Mouse (Mus musculus): ENCODE measurements around the gene Tubd1.
"Not testable (repeated sequence)": the region's sequence is repeated elsewhere in the genome, so short reads cannot be mapped to it uniquely, and the experiment has no call there.

Gene Tubd1

DNA sequence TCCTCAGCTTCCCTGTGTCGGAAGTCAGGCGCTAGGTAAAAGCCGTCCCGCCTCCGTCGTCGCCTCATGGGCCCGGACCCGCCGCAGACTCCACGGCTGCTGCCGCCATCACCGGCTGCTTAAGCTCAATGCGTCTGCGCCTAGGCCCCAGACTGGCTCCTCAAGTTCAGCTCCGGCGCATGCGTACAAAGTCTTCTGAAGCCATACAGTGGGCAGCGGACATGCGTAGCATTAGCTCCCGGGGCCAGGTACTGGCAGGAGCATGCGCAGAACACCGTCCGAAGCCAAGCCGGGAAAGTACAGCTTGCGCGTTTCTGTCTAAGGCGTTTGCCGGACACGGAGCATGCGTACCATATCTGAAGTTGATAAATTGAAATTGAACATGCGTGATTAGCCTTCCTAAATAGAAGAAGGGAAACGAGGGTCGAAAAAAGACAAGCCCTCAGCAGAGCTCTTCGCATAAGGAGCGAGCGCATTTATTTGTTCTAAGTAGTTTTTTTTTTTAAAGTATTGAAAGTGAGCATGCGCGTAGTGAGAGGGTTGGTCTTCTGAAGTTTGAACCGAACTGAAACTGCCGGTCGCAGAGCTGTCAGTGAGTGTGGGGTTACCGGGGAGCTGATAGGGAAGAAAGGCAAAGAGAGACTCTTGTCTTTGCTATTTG, at the start of gene Tubd1, which contains the start of gene Rps6kb1:
Gene Tubd1 (plus strand): TSS at position 353 of the 661 bp plus-strand sequence.
Gene Rps6kb1 (minus strand): TSS at position 167 of the 661 bp plus-strand sequence.
- DNase-seq = peak; percentile 99 to 100

DNA sequence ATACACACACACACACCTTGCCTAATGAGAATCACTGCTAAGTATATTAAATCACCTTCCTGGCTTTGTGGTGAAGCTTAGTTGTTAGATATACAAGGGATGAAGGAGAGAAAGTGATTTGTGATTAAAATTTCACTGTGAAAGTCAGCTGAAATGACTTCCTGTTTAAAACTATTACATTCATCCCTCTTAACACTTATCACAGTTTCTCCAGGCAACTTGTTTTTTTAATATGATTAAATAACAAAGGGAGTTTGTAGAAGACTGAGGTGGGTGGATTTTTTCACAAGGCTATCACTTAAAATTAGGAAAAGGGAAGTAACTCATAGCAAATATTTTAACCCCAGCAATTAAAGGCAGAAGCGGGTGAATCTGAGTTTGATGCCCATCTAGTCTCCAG, 47.4 kb upstream of the Tubd1 start:
- DNase-seq = no peak

DNA sequence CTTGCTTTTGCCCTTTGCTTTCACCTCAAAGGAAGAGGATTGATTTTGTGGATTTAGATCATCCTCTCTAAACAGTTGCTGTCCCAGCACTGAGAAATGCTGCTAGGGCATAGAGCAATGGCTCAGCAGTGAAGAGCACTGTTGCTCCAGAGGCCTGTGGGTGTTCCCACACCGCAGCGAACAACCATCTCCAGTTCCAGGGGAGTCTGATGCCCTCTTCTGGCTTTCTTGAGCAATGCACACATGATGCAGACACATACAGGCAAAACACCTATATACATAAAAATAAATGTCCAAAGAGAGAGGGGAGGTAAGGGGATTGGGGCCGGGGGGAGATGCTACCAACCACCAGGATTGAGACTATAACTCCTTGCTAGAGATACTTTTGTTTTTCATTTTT, 46.9 kb upstream of the Tubd1 start:
- DNase-seq = no peak

DNA sequence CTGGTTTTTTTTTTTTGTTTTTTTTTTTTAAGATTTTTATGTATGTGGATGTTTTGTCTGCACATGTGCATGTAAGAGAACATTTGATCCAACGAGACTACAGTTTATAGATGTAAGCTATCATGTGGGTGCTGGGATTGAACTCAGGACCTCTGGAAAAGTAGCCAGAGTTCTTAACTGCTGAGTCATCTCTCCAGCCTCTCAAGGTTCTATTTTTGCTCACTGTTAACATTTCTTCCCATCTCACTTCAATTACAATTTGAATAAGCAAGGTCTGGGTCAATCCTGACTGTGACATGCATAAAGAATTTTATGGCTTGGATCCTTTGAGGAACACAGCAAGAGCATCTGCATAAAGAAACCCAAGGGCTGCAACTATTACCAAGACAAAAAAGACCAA, 44.0 kb upstream of the Tubd1 start:
- DNase-seq = no peak

DNA sequence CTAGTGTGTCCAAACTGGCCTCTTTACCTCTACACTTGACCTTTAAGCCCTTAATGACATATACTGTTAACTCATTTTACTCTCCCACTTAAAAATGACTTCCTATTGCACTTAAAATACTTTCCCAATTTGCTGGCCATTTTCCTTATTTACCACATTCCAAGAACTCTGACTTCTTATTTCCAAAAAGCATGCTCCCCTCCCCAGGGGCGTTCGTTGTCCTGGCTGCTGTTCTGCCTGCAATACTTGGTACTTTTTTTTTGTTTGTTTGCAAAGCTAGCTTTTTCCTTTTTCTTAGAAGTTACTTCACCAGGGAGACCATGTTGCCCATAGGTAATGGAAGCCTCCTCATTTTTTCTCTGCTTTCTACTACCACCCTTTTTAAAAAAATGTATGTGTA, 41.7 kb upstream of the Tubd1 start:
- no peak for DNase-seq

DNA sequence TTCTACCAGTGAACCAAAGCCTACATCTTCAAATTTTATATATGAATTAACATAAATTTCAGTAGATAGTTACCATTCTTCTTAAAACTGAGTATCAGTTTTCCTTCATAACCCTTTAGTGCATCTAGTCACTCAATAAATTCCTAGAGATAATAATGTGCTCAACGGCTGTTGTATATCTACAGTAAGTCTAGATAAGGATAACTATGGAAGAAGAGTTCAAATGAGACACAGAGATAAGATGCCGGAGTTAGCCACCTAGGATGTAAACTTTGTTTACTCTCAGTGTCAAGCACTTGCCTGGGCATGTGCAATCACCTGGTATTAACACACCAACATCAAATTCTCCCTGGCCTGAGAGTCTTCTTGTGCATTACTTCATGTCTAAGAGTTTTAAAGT, 37.5 kb upstream of the Tubd1 start:
- no peak for DNase-seq

DNA sequence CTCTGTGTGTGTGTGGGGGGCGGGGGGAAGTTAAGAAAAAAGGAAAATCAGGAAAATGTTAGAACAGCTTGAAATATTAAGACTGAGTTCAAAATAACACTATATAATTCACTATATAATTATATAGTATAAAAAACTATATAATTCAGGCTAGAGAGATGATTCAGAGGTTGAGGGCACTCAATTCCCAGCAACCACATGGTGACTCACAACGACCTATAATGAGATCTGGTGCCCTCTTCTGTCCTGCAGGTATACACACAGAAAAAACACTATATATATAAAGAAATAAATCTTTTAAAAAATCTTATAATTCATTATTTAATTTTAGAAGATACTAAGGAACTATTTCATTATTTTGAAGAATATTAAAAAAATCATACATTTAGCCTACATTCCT, 36.8 kb upstream of the Tubd1 start:
- DNase-seq = no peak

DNA sequence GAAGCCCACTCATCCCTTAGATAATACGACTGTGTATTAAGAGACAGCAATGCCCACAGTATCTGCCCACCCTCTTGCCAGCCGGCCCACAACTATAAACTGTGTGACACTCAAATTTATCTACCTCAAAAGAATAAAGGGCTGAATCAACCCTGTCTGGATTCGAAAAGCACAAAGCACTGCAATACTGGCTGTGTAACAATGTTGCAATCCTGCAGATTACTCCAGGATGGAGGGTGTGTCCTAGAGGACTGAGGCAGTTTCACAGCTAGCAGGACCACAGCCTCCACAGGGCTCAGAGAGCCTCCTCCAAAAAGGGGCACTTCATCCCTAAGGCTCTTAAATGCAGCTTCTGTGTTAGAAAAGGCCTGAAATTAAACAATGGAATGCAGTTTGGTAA, 28.2 kb upstream of the Tubd1 start:
- DNase-seq = no peak

DNA sequence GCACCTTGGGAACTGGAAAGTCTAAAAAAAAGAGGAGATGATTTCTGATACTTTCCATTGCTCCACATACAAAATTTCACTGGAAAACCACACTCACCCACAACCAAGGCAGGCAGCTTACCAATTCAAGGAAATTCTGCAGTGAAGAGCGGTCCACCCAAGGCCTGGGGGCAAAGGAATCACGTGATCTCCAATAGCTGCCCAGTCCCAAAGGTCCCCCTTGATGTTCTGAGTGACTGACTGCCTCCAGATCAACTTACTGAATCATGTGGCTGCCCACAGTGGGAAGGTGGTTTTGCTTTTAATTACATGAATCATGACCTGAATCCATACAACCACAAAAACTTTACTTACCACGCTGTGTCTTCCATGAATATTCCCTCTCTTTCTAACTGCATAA, 27.6 kb upstream of the Tubd1 start:
- no peak for DNase-seq

DNA sequence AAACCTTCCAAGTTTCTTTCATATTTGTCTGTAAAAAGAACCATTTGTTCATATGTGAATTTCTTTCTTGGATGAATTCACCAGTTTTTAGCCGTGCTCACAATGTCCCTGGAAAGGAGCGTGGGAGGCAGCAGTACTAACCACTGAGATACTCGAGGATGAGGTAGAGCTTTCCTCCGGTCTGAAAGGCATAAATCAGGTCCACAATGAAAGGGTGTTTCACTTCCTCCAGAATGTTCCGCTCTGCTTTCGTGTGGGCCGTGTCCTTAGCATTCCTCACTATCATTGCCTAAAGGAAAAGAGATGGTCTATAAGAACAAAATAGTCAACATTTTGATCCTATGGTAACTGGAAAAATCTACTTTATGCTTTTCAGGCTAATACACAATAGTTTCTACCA, 25.0 kb upstream of the Tubd1 start:
- DNase-seq = no peak

DNA sequence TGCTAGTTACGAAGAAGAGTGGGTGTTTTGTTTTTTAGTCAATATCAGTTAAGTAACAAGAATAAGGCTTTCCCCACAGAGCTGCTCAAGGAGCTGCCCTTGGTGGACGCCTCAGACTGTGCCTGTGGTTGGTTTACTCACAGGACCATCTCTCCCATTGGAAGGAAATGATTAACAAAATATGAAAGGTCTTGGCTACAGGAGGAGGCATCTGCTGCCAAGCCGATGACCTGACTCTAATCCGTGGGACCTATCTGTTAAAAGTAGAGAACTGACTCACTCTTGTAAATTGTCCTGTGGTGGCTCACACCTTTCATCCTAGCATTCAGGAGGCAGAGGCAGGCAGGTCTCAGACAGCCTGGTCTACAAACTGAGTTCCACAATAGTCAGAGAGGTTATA, 17.3 kb upstream of the Tubd1 start:
- DNase-seq = no peak

DNA sequence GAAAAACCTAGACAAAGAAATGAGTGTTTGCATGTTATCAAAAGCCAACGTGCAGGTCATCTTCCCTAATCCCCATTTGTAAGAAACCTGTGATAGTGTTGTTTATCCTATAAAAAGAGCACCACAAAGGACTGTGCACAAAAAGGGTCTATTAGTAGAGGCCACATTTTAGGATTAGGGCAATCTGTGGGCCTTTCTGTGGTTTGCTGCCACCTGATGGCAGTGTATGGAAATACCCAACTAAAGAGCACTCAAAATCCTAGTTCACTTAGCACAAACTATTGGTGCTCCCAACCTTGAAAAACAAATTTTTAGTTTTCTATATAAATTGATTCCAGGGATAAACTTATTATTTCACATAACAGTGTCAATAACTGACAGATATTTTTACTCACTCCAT, 12.0 kb upstream of the Tubd1 start:
- DNase-seq = no peak

DNA sequence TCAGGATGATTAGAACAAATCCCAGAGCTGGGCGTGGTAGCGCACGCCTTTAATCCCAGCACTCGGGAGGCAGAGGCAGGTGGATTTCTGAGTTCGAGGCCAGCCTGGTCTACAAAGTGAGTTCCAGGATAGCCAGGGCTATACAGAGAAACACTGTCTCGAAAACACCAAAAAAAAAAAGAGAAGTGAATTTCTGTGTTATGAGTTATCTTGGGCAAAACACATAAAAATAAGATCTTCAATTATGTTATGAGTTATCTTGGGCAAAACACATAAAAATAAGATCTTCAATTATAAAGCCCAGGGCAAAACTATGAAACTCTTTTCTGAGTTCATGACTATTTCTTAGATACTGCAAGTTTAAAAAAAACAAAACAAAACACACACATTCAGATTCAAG, 11.5 kb upstream of the Tubd1 start:
- not testable (repeated sequence) for DNase-seq

DNA sequence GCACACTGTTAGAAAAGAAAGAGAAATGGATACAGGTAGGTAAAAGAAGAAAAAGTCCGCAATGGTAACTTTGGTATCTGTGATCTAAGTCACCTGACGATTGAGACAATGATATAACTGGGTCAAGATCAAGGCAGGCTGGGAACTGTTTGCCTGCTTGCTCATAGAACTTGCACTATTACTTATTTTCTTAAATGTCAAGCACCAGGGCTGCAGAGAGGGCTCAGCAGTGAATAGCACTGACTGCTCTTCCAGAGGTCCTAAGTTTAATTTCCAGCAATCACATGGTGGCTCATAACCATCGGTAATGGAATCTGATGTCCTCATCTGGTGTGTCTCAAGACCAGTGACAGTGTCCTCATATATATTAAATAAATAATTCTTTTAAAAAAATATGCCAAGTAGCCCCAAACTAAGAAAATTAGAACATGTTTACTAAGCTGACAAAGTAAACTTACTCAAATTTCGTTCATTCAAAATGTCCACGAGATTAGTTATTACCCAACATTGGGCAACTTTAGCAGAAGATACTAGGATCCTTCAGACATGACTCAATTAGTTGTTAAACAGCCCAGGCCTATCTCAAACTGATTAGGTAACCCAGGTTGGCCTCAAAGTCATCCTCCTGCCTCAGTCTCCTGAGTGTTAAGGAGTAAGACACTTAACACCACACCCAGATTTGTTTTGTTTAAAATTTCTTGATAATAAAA, 10.4 kb upstream of the Tubd1 start:
- no peak for DNase-seq

DNA sequence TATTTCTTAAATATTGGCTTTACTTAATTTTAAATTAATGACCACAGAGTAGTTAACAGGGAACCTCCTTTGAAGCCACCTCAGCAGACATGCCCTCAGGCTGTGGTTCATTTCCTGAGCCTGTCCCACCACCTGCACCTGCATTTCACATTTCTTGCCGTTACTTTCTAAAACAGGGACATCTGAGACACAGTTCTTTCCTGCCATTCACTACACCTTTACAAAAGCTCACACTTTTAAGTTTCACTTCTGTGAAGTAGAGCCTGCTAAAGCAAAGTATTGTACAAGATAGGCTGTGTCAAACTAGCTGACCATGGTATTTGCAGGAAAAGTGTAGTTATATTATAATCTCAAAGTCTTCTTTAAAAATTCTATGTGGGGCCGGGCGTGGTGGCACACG, 6.0 kb upstream of the Tubd1 start:
- DNase-seq = peak; percentile 20 to 52

DNA sequence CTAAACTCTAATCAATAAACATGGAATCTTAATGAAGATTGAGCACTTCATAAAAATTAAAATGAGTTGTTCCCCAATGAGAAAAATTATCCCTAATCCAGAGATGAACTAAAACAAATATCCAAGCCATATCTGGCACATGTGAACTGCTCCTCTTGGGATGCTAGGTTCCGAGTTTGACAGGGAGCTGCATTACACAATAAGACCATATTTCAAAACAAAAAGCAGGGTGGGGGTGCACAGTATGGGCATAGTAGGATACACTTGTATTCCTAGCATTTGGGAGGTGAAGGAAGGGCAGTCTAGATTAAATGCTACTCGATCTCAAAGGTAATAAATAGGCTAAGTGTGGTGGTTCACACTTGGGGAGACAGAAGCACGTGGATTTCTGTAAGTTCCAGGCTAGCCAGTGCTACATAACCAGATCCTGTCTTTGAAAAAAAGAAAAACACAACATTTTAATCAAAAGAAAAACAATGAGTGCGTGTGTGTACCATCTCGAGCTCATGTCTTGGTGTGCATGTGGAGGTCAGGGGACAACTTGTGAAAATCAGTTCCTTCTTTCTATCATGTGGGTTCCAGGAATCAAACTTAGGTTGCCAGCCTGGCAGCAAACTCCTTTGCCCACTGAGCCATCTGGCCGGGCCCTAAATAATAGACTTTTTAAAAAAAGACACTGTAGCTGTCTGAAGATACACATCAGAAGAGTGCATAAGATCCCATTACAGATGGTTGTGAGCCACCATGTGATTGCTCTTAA, 4.9 kb upstream of the Tubd1 start:
- DNase-seq = no peak

DNA sequence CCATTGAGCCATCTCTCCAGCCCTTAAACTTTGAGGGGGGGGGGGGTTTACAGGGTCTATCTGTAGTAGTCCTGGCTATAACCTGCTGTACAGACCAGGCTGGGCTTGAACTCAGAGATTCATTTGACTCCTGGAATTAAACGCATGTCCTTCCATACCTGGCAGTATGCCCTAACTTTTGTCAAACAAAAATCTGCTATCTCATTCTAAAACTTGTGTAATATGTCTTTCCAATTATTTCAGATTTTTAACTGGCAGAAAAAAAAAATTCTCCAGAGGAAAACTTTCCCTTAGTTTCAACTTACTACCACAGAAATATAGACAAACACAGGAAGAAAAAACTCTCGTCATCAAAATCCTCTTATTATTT, 4.3 kb upstream of the Tubd1 start:
- no peak for DNase-seq

DNA sequence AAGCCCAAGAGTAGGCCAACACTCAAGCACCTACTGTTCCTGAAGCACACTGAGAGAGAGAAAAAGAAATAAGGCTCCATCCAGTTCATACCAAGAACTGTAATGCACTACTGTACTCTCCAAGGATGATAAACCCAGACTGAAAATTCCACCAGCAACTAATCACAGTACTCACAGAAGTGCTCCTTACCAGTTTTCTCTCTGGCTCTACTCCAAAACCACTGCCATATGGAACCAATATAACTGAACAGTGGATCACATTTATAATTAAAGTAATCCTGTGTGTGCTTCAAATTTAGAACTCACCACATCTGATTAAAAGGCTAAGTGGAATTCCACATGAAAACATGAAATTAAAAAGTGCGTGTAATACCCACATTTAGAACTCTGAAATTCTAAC, 1.9 kb upstream of the Tubd1 start:
- DNase-seq = no peak

DNA sequence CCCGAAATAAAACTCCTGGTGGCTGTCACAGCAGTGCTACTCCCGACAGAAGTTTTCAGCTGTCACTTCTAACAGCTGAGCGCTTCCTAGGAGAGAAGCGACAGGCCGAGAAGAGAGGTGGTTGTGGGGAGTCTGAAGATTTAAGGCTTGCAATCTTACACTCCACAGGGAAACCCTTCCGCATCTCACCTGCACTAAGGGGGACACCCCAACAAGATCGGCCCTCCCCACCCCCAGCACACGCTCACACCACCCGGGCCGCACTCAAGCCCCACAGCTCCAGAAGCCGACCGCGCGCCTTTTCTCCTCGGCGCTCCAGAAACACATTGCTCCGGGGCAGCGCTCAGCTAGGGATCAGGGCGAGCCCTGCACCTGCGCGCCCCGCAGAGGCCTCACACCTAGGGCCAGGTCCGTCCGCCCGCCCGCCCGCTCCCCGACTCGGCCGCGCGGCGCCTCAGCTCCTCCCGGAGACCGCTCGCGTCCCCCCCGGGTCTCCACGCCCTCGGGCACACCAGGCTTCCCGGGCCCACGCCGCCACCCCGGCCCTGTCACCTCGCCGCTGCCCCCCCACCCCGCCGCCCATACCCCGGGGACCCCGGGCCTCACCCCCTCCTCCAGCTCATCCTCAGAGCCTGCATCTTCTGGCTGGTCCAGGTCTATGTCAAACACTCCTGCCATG, 692 bp upstream of the Tubd1 start:
- DNase-seq = no peak

DNA sequence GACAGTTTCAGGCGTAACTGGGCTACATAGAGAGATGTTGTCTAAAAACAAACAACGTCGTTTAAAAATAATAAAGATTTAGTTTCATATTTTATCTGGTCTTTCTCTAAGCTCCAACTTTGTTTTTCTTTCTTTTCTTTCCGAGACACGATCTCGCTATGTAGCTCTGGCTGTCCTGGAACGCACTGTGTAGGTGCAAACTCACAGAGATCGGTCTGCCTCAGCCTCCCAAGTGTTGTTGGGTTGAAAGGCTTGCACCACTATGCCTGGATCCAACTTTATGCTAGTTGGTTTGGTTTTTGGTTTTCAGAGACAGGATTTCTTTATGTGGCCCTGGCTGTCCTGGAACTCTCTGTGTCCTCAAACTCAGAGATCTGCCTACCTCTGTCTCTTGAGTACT, 765 bp downstream of the Tubd1 start:
- no peak for DNase-seq

DNA sequence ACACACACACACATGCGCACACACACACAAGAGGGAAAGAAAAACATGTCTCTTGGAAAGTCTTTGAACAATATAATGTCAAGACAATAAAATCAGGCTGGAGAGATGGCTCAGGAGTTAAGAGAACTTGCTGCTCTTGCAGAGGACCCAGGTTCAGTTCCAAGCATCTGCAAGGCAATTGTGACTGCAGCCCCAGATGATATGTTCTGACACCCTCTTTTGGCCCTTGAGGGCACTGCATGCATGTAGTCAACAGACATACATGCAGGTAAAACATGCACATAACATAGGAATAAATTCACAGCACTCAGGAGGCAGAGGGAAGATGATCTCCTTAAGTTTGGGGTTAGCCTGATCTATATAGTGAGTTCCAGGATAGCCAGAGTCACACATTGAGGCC, 2.6 kb downstream of the Tubd1 start:
- DNase-seq = peak; percentile 7 to 34

DNA sequence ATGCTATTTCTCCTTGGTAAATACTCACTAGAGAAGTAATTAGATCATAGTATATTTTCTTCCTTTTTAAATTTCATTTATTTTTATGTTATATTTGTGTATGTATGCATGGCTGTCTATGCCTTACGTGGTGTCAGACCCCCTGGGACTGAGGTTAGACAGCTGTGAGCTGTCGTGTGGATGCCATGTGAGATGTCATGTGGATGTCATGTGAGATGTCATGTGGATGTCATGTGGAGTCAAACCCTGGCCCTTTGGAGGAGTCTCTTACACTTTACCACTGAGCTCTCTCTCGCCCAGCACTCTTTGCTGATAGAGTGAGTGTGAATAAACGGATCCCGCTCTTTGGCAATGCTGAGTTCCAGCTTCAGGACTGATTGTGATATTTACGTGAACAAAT, 8.7 kb downstream of the Tubd1 start:
- DNase-seq = no peak

DNA sequence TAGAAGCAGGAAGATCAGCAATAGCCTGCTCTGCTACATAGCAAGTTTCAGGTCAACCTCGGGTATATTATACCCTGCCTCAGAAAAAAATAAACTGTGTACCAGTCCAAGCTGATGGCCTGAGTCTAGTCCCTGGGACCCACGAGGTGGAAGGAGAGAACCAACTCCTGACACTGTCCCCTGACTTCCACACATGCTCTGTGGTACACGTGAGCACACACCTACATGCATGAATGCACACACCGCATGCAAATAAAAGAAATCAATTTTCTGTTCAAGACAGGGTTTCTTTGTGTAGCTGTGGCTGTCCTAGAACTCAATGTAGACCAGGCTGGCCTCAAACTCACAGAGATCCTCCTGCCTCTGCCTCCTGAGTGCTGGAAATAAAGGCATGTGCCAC, 13.5 kb downstream of the Tubd1 start:
- DNase-seq = no peak

DNA sequence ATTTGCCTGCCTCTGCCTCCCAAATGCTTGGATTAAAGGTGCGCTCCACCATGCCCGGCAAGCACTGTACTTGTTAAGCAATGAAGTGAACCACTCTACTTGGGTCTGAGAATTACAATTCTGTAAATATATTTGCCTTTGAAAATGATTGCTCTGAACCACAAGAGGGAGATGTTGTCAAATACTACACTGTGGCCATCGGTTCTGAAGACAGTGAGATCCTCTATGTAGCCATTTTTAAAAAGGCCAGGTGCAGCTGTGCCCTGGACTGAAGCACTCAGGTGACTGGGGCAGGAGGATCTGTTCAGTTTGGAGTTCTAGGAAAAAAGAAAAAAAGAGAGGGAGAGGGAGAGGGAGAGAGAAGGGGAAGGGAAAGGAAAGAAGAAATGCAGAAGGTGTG, 23.6 kb downstream of the Tubd1 start:
- DNase-seq = no peak
